Mouse (Mus musculus): ENCODE measurements around the gene Cog8.

Gene Cog8

GRCm38 (mm10) chr8:107056076-107056972 lies at the start of gene Cog8, which contains the start of gene Nip7:
Gene Cog8 (minus strand): TSS chr8:107056689.
Gene Nip7 (plus strand): TSS chr8:107056877.
- in situ Hi-C loops (cut with MboI; ENCODE audit: unreplicated experiment in 2 of 2): no loop called here

GRCm38 (mm10) chr8:107104547-107104946 lies 48.1 kb upstream of the Cog8 start:
- in situ Hi-C loops (cut with MboI; ENCODE audit: unreplicated experiment in 2 of 2): loop anchor here in 1 of 2 experiments (5.0 kb wide), 1 partner anchor 473 kb away; no protein-coding TSS in a partner anchor

- in situ Hi-C loops (cut with MboI; ENCODE audit: unreplicated experiment in 2 of 2): loop anchor here in 1 of 2 experiments (5.0 kb wide), 1 partner anchor 477 kb away; no protein-coding TSS in a partner anchor
These were observed 44.1 kb upstream of the Cog8 start for GRCm38 (mm10) chr8:107100635-107101034.

- in situ Hi-C loops (cut with MboI; ENCODE audit: unreplicated experiment in 2 of 2): no loop called here
These were observed 40.0 kb upstream of the Cog8 start, which contains the start of gene Terf2 for GRCm38 (mm10) chr8:107096366-107097036. Gene Terf2 (minus strand): TSS chr8:107096547.

- in situ Hi-C loops (cut with MboI; ENCODE audit: unreplicated experiment in 2 of 2): no loop called here
These were observed 39.4 kb upstream of the Cog8 start for GRCm38 (mm10) chr8:107095717-107096365.

- in situ Hi-C loops (cut with MboI; ENCODE audit: unreplicated experiment in 2 of 2): no loop called here
These were observed 34.0 kb upstream of the Cog8 start for GRCm38 (mm10) chr8:107090531-107090930.

- in situ Hi-C loops (cut with MboI; ENCODE audit: unreplicated experiment in 2 of 2): no loop called here
These were observed 32.1 kb upstream of the Cog8 start for GRCm38 (mm10) chr8:107088526-107089063.

- in situ Hi-C loops (cut with MboI; ENCODE audit: unreplicated experiment in 2 of 2): no loop called here
These were observed 29.5 kb upstream of the Cog8 start for GRCm38 (mm10) chr8:107086018-107086417.

GRCm38 (mm10) chr8:107085358-107085757 lies 28.9 kb upstream of the Cog8 start:
- in situ Hi-C loops (cut with MboI; ENCODE audit: unreplicated experiment in 2 of 2): no loop called here

- in situ Hi-C loops (cut with MboI; ENCODE audit: unreplicated experiment in 2 of 2): no loop called here
These were observed 19.9 kb upstream of the Cog8 start for GRCm38 (mm10) chr8:107076239-107076888.

GRCm38 (mm10) chr8:107074128-107074527 lies 17.6 kb upstream of the Cog8 start:
- in situ Hi-C loops (cut with MboI; ENCODE audit: unreplicated experiment in 2 of 2): no loop called here

GRCm38 (mm10) chr8:107073706-107074105 lies 17.2 kb upstream of the Cog8 start:
- in situ Hi-C loops (cut with MboI; ENCODE audit: unreplicated experiment in 2 of 2): no loop called here

- in situ Hi-C loops (cut with MboI; ENCODE audit: unreplicated experiment in 2 of 2): no loop called here
These were observed 9.3 kb upstream of the Cog8 start, which contains the start of gene Tmed6 for GRCm38 (mm10) chr8:107065511-107066496. Gene Tmed6 (minus strand): TSS chr8:107065644.

- in situ Hi-C loops (cut with MboI; ENCODE audit: unreplicated experiment in 2 of 2): no loop called here
These were observed 6.1 kb upstream of the Cog8 start for GRCm38 (mm10) chr8:107062613-107063012.

- in situ Hi-C loops (cut with MboI; ENCODE audit: unreplicated experiment in 2 of 2): no loop called here
These were observed 482 bp upstream of the Cog8 start for GRCm38 (mm10) chr8:107056973-107057369.

GRCm38 (mm10) chr8:107052046-107052445 lies 4.4 kb downstream of the Cog8 start:
- in situ Hi-C loops (cut with MboI; ENCODE audit: unreplicated experiment in 2 of 2): no loop called here

GRCm38 (mm10) chr8:107049480-107049879 lies 7.0 kb downstream of the Cog8 start:
- in situ Hi-C loops (cut with MboI; ENCODE audit: unreplicated experiment in 2 of 2): no loop called here

- in situ Hi-C loops (cut with MboI; ENCODE audit: unreplicated experiment in 2 of 2): no loop called here
These were observed 8.2 kb downstream of the Cog8 start, which contains the start of gene Pdf for GRCm38 (mm10) chr8:107048061-107048941. Gene Pdf (minus strand): TSS chr8:107048614.
